Mouse (Mus musculus) limb, embryonic 14.5 days (tissue): ENCODE data around the gene Nos1ap. TPM values are rescaled to one million over a fixed set of nuclear protein-coding genes. Genes with fewer than 3 reads are reported as not detected.

Experiments used
- ATAC-seq: fragments of 200-750 bp; cut with Nextera tagmentation; 2 replicates; pipeline ENCODE4 v1.8.0; 2017; ENCODE audit warnings: low read depth, moderate number of reproducible peaks, moderate TSS enrichment; ENCODE audit not compliant: low FRiP score
- DNase-seq: peaks from one replicate; pipeline ENCODE4 v3.0.0-alpha.2; 2015; ENCODE audit warnings: low spot score
- H3K27ac ChIP-seq: fragments of 300-500 bp; sonication (generic); replicated peaks from 2 replicates; pipeline ENCODE4 v1.5.1; 2014; ENCODE audit warnings: low read depth, mild to moderate bottlenecking, low read length, moderate library complexity, mixed read lengths
- H3K27me3 ChIP-seq: fragments of 300-500 bp; sonication (generic); 2 replicates; pipeline ENCODE4 v1.6.1; 2014; ENCODE audit warnings: low read length, mixed read lengths; ENCODE audit not compliant: control insufficient read depth, insufficient read depth
- H3K36me3 ChIP-seq: fragments of 300-500 bp; sonication (generic); 2 replicates; pipeline ENCODE4 v1.6.1; 2014; ENCODE audit warnings: mild to moderate bottlenecking, low read length, moderate library complexity, mixed read lengths; ENCODE audit not compliant: control insufficient read depth, insufficient read depth
- H3K4me1 ChIP-seq: fragments of 300-500 bp; sonication (generic); 2 replicates; pipeline ENCODE4 v1.6.1; 2014; ENCODE audit warnings: antibody characterized with exemption, low read length, mixed read lengths; ENCODE audit not compliant: control insufficient read depth, insufficient read depth
- H3K4me2 ChIP-seq: fragments of 300-500 bp; sonication (generic); replicated peaks from 2 replicates; pipeline ENCODE4 v1.6.1; 2014; ENCODE audit warnings: low read depth, mild to moderate bottlenecking, low read length, moderate library complexity; ENCODE audit not compliant: severe bottlenecking
- H3K4me3 ChIP-seq: fragments of 300-500 bp; sonication (generic); replicated peaks from 2 replicates; pipeline ENCODE4 v1.5.1; 2014; ENCODE audit warnings: low read length
- H3K9ac ChIP-seq: fragments of 300-500 bp; sonication (generic); 2 replicates; pipeline ENCODE4 v1.6.1; 2014; ENCODE audit warnings: mild to moderate bottlenecking, low read depth, low read length, moderate library complexity; ENCODE audit not compliant: severe bottlenecking
- H3K9me3 ChIP-seq: fragments of 300-500 bp; sonication (generic); 2 replicates; pipeline ENCODE4 v1.6.1; 2016; ENCODE audit warnings: low read length; ENCODE audit not compliant: control insufficient read depth
- POLR2A ChIP-seq: fragments of 200-500 bp; IDR thresholded peaks from 2 replicates; pipeline ENCODE4 v1.8.0; 2012; ENCODE audit warnings: inconsistent platforms, mild to moderate bottlenecking, moderate library complexity, borderline replicate concordance; ENCODE audit not compliant: insufficient read depth, insufficient read length; ENCODE audit errors: extremely low read depth
- WGBS: fragments of 180-500 bp; shearing (Covaris S2); extraction: QIAGEN DNeasy Blood & Tissue Kit; methylation state at CpG from one replicate; pipeline ENCODE4 v1.1.7; 2014; 5-methylcytosine and 5-hydroxymethylcytosine counted together
- polyA plus RNA-seq, 2 experiments: library from polyadenylated mRNA; depleted of rRNA in 1 of 2; stranded (reverse) in 1 of 2; unstranded in 1 of 2; fragments of >200 nt; fragmentation: Nextera tagmentation in 1 of 2; extraction: Ambion mirVana in 1 of 2; gene quantifications; 2 replicates each; pipeline versions ENCODE4 v1.2.1 to v1.2.3; 2012 to 2014

Gene Nos1ap
- polyA plus RNA-seq, 2 experiments = 10.2 to 11.6 TPM

DNA sequence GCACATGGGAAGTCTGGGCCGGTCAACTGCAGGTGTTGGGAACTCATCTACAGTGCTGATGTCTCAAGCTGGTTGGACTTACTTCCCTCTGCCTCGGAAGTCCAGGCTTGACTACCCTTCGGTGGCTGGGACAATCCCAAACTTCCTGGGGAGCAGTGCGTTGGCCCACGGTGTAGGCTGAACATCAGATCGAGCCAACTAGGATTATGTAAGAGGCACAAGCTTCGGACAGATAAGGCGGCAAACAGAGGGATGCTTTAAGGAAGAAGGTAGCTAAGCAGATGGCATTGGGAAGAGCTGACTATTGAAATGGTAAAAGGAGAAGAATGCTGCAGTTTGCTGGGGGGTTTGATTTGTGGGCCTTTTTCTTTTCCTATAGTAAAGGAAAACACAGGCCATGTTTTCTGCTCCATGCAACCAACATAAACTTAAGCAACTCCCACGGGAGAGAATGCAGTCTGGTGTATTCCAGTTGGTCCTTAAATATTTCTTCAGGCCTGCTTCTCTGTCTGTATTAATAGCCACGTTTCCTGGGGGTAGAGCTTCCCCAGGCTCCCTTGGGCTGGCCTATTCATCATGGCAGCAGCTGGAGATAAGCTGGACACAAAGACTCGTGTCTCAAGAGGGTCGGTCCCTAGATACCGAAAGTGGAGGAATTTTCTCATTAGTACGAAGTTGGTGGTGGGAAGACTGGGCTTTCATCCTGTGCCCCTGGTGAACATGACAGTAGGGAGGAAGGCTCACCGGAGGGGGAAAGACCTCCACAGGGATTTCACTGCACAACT, 294.7 kb downstream of the Nos1ap start:
- Histone ChIP-seq H3K9ac (no peak overlapping the region), H3K4me1 (no peaks in the 10 kb centered on the region), H3K4me3 (no peak overlapping the region), H3K4me2 (no peak overlapping the region), H3K27ac (no peak overlapping the region), H3K36me3 (no peaks in the 10 kb centered on the region), H3K9me3 (0 out of 2 replicates have a peak, but pooled peaks cover under 1% of the 10 kb centered on the region), H3K27me3 (no peaks in the 10 kb centered on the region)
- no peak for ATAC-seq
- 88% methylated on average over 15 of the region's 15 CpGs for WGBS
- no peak for DNase-seq
- TF ChIP-seq POLR2A = no peak

DNA sequence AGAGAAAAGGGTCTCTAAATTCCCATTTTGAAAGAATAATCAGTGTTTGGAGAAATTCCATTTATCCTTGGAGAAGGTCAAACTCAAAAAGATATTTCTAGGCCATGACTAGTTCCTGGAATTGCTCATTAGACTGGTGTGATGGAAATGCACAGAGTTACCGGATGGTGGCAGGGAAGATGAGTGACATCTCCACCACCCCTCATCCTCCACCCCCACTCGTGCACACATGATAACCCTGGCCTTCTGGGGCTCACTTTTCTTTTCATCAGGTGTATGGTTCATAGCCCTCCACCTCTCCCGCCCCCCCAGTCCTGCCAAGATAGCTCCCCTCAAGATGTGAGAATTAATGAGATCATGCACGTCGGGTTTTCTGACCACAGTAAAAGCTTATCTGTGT, 296.4 kb downstream of the Nos1ap start:
- no peak for ATAC-seq
- no peak for TF ChIP-seq POLR2A
- no peaks in the 10 kb centered on the region for H3K4me1 ChIP-seq
- WGBS = 80% methylated on average over 5 of the region's 5 CpGs
- no peak overlapping the region for H3K9ac ChIP-seq
- DNase-seq = no peak
- H3K4me2 ChIP-seq = no peak overlapping the region
- H3K27ac ChIP-seq = no peak overlapping the region
- no peaks in the 10 kb centered on the region for H3K27me3 ChIP-seq
- H3K9me3 ChIP-seq = 0 out of 2 replicates have a peak, but pooled peaks cover 4% of the 10 kb centered on the region
- no peak overlapping the region for H3K4me3 ChIP-seq
- no peaks in the 10 kb centered on the region for H3K36me3 ChIP-seq

DNA sequence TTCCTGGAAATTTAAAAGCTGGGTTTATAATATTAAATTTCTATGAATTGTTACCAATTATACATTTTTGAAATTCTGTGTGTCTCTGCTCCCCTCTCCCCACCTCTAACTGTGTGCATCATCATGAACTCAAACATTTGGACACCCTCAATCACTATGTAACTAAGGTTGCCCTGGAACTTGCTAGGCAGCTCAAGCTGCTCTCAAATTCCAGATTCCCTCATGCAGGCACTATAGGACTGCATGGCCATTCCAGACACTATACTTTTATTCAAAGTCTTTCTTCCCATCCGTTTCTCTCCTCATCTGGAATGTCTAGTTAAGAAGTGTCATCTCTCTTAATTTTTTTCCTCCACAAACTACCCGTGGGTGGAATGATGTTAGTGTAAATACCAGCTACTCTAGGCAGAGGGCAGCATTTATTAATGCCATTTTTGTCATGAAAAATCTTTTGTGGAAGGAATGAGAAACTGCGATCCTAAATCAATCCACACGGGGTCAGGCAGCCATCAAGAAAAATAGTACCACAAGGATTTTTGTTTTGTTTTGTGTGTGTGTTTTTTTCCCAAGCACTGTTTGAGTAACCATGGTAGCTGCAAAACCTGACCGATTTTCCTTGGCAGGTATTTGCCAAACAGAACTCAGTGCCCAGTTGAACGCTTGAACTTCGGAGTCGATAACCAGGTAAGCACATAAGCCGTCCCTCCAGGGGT, 297.3 kb downstream of the Nos1ap start:
- H3K4me2 ChIP-seq = no peak overlapping the region; the same call in 1 of the 2 replicates
- no peak overlapping the region for H3K4me3 ChIP-seq
- H3K4me1 ChIP-seq = no peaks in the 10 kb centered on the region
- H3K27ac ChIP-seq = no peak overlapping the region
- H3K27me3 ChIP-seq = no peaks in the 10 kb centered on the region
- ATAC-seq (peak; percentile 44; the same call in 1 of the 2 replicates), DNase-seq (peak; percentile 84)
- H3K9ac ChIP-seq = no peak overlapping the region
- 34% methylated on average over 9 of the region's 9 CpGs for WGBS
- no peak for TF ChIP-seq POLR2A
- H3K36me3 ChIP-seq = no peaks in the 10 kb centered on the region
- 0 out of 2 replicates have a peak, but pooled peaks cover 4% of the 10 kb centered on the region for H3K9me3 ChIP-seq

DNA sequence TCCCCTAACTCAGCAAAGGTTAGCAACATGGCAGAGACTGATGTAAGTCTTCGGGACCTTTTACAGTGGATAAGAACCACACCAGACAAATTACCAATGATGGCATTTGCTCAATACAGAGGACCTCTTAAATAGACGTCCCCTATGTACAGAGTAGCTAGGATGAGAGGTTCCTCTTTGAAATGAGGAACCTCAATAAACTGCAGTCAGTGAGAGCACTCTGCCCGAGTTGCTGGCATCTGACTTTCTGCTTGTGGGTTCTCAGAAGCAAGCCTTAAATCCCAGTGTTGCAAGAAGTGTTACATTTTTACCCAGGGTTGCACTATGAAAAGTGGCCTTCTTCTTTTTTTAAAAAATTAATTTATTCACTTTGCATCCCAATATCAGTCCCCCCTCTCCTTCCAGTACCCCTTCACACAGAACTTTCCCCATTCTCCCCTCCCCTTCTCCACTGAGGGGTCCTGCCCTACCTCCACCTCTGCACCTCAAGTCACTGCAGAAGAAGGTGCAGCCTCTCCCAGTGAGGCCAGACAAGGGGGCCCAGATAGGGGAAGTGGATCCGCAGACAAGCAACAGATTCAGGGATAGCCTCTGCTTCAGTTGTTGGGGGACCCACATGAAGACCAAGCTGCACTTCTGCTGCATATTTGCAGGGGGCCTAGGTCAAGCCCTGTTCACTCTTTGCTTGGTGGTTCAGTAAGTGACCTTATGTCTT, 307.1 kb downstream of the Nos1ap start:
- WGBS = 75% methylated on average over 4 of the region's 4 CpGs
- H3K27ac ChIP-seq = no peak overlapping the region
- no peak for TF ChIP-seq POLR2A
- H3K9ac ChIP-seq = no peak overlapping the region
- H3K36me3 ChIP-seq = no peaks in the 10 kb centered on the region
- no peak overlapping the region for H3K4me3 ChIP-seq
- no peaks in the 10 kb centered on the region for H3K27me3 ChIP-seq
- no peak for DNase-seq
- no peak for ATAC-seq
- no peaks in the 10 kb centered on the region for H3K4me1 ChIP-seq
- no peak overlapping the region for H3K4me2 ChIP-seq
- H3K9me3 ChIP-seq = no peaks in the 10 kb centered on the region

DNA sequence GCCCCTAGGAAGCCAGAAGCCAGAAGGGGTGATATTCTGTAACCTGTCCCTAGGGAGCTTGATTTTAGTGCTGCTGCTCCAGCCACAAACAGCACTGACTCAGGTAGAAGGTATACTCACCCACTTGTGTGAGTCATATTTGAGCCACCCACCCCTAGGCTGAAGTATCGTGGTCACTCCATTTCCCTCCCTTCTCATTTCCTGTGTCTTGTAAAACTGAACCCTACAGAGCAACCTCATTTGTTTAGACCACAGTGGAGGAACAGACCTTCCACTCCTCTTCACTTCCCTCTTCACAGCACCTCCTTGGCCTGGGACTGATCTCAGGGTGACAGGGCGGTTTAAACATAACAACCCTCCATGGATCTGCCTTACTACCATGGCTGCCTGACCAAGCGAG, 312.6 kb downstream of the Nos1ap start, which contains the start of gene Sh2d1b1:
TSS of gene Sh2d1b1 (plus strand) at position 305 of the 400 bp plus-strand sequence.
- WGBS = 61% methylated on average over 2 of the region's 3 CpGs
- no peaks in the 10 kb centered on the region for H3K4me1 ChIP-seq
- H3K9ac ChIP-seq = no peak within 1 kb of the TSS
- no peak within 1 kb of the TSS for H3K27ac ChIP-seq
- no peak for TF ChIP-seq POLR2A
- no peak within 1 kb of the TSS for H3K4me2 ChIP-seq
- H3K36me3 ChIP-seq = no peaks in the 10 kb centered on the region
- DNase-seq = no peak
- H3K4me3 ChIP-seq = no peak within 1 kb of the TSS
- no peaks in the 10 kb centered on the region for H3K27me3 ChIP-seq
- H3K9me3 ChIP-seq = peaks cover 3% of the 10 kb centered on the region; the same call in 1 of the 2 replicates
- no peak for ATAC-seq
